Mouse (Mus musculus): ENCODE measurements around the gene Sh3bp4.

DNA sequence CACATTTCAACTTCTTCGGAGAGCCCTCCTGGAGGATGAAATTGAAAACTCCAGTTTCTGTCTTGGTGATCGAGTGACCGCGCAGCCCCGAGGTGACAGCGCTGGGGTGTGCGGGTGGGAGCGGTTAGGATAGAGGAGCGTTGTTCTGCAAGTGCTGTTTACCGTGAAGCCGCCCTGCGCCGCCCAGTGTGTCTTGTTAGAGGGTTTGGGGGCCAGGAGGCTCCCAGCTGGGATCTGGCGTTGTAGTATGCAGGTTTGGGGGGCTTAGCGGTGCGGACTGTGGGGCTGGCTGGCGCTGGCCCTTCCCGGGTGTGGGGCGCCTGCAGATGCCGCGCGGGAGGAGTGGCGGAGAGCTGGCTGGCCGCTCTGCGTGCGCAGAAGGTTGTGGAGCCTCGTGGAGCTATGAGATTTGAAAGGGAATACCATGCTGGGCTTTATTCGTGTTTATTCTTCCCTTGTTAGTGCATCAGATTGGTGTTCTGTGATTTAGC, 701 bp downstream of the Sh3bp4 start:
- TF ChIP-seq CTCF (IDR thresholded peaks at IDR 0.05; ENCODE audit: low read depth, low read length) (no peak), POLR2A (IDR thresholded peaks at IDR 0.05; ENCODE audit: borderline replicate concordance, low read depth, low read length) (no peak)

All from bone marrow macrophage, adult 2 months (primary cell).